Mouse (Mus musculus): ENCODE results near the gene Dusp11. TPM values are rescaled to one million over a fixed set of nuclear protein-coding genes. Genes with fewer than 3 reads are reported as not detected.
"Not testable (repeated sequence)": the region's sequence is repeated elsewhere in the genome, so short reads cannot be mapped to it uniquely, and the experiment has no call there.

Gene Dusp11
- total and polyA plus RNA-seq, 3 experiments: 33.2 to 46.6 (median 35.7) TPM

GRCm38 (mm10) chr6:85895061-85895648 is 66.3 kb downstream of the Dusp11 start:
- H3K36me3 ChIP-seq (replicated peaks in 1 of 2; ENCODE audit: control insufficient read depth in 1 of 2, insufficient read depth in 1 of 2, low read length in 1 of 2); dilution Hi-C loops (cut with MboI; ENCODE audit: extremely low pct_ligation_motif_present, extremely low pct_unique_long_range_greater_than_20kb, low sequenced_read_pairs); DNase-seq (ENCODE audit: extremely low read depth); H3K9ac ChIP-seq (ENCODE audit: insufficient read depth, low read depth); H3K27ac ChIP-seq (ENCODE audit: insufficient read depth, low read depth); H3K4me2 ChIP-seq (ENCODE audit: insufficient read depth, low read depth, poor library complexity, severe bottlenecking); H3K27me3 ChIP-seq (replicated peaks); H3K79me2 ChIP-seq (replicated peaks; ENCODE audit: control insufficient read depth, extremely low read depth, insufficient read depth, poor library complexity, severe bottlenecking); H3K4me3 ChIP-seq (replicated peaks in 1 of 3; ENCODE audit: low read depth in 2 of 3, low read length in 2 of 3, poor library complexity in 1 of 3); in situ Hi-C loops (cut with MboI; ENCODE audit: low pct_ligation_motif_present, low pct_unique_long_range_greater_than_20kb, low sequenced_read_pairs); H3K4me1 ChIP-seq (ENCODE audit: control insufficient read depth in 1 of 2, insufficient read depth in 2 of 2): not testable (repeated sequence)
- H3K9me3 ChIP-seq (replicated peaks; ENCODE audit: low read length): peaks cover 17% of the 10 kb centered on the region
- TF ChIP-seq RAD21 (IDR thresholded peaks at IDR 0.05; ENCODE audit: low read depth, low read length) (peak; percentile 23), CTCF (conservative IDR thresholded peaks at IDR 0.05 in 1 of 2, IDR thresholded peaks at IDR 0.05 in 1 of 2; ENCODE audit: low read depth in 2 of 2, low read length in 2 of 2) (peak; percentile 19 to 54; a peak in 2 of 4 replicates), SMC3 (IDR thresholded peaks at IDR 0.05; ENCODE audit: low read depth, low read length) (peak; percentile 33)

Other genes starting within 250 kb of the Dusp11 start
- gene Nat8f7, start 248.5 kb downstream of the Dusp11 start, total RNA-seq (2012; rRNA removed): not detected in 2 replicates
- not detected in 2 replicates for gene Nat8f7, start 248.5 kb downstream of the Dusp11 start, total RNA-seq (2014; rRNA removed)
- not detected in 2 replicates for gene Nat8f7, start 248.5 kb downstream of the Dusp11 start, polyA plus RNA-seq (2012; ENCODE audit: insufficient read length, low read depth)
- not detected in 2 replicates for gene Nat8f3, start 195.9 kb downstream of the Dusp11 start, total RNA-seq (2012; rRNA removed)
- not detected in 2 replicates for gene Nat8f3, start 195.9 kb downstream of the Dusp11 start, total RNA-seq (2014; rRNA removed)
- gene Nat8f3, start 195.9 kb downstream of the Dusp11 start, polyA plus RNA-seq (2012; ENCODE audit: insufficient read length, low read depth): not detected in 2 replicates
- not detected in 2 replicates for gene Nat8f6, start 140.7 kb downstream of the Dusp11 start, total RNA-seq (2012; rRNA removed)
- gene Nat8f6, start 140.7 kb downstream of the Dusp11 start, total RNA-seq (2014; rRNA removed): not detected in 2 replicates
- not detected in 2 replicates for gene Nat8f6, start 140.7 kb downstream of the Dusp11 start, polyA plus RNA-seq (2012; ENCODE audit: insufficient read length, low read depth)
- not detected in 2 replicates for gene Nat8f5, start 140.7 kb downstream of the Dusp11 start, total RNA-seq (2012; rRNA removed)
- not detected in 2 replicates for gene Nat8f5, start 140.7 kb downstream of the Dusp11 start, total RNA-seq (2014; rRNA removed)
- not detected in 2 replicates for gene Nat8f5, start 140.7 kb downstream of the Dusp11 start, polyA plus RNA-seq (2012; ENCODE audit: insufficient read length, low read depth)
- not detected in 2 replicates for gene Nat8, start 129.6 kb downstream of the Dusp11 start, total RNA-seq (2012; rRNA removed)
- not detected in 2 replicates for gene Nat8, start 129.6 kb downstream of the Dusp11 start, total RNA-seq (2014; rRNA removed)
- not detected in 2 replicates for gene Nat8, start 129.6 kb downstream of the Dusp11 start, polyA plus RNA-seq (2012; ENCODE audit: insufficient read length, low read depth)
- gene Nat8f2, start 92.5 kb downstream of the Dusp11 start, total RNA-seq (2012; rRNA removed): not detected in 2 replicates
- gene Nat8f2, start 92.5 kb downstream of the Dusp11 start, total RNA-seq (2014; rRNA removed): not detected in 2 replicates
- not detected in 2 replicates for gene Nat8f2, start 92.5 kb downstream of the Dusp11 start, polyA plus RNA-seq (2012; ENCODE audit: insufficient read length, low read depth)
- gene Nat8f4, start 56.8 kb downstream of the Dusp11 start, total RNA-seq (2012; rRNA removed): 2.1 and 2.3 TPM in 2 replicates
- gene Nat8f4, start 56.8 kb downstream of the Dusp11 start, total RNA-seq (2014; rRNA removed): 2.4 and 2.9 TPM in 2 replicates
- 1.3 and 1.8 TPM in 2 replicates for gene Nat8f4, start 56.8 kb downstream of the Dusp11 start, polyA plus RNA-seq (2012; ENCODE audit: insufficient read length, low read depth)
- 21.2 and 25.3 TPM in 2 replicates for gene Tprkb, start 49.8 kb downstream of the Dusp11 start, total RNA-seq (2012; rRNA removed)
- 59.8 and 67.2 TPM in 2 replicates for gene Tprkb, start 49.8 kb downstream of the Dusp11 start, total RNA-seq (2014; rRNA removed)
- gene Tprkb, start 49.8 kb downstream of the Dusp11 start, polyA plus RNA-seq (2012; ENCODE audit: insufficient read length, low read depth): 39.7 and 41.8 TPM in 2 replicates
- gene Nat8f1, start 46.0 kb downstream of the Dusp11 start, total RNA-seq (2012; rRNA removed): 2.7 and 4.7 TPM in 2 replicates
- gene Nat8f1, start 46.0 kb downstream of the Dusp11 start, total RNA-seq (2014; rRNA removed): 1.4 and 1.6 TPM in 2 replicates
- gene Nat8f1, start 46.0 kb downstream of the Dusp11 start, polyA plus RNA-seq (2012; ENCODE audit: insufficient read length, low read depth): 0.50 and 3.5 TPM in 2 replicates
- gene Figla, start 54.5 kb upstream of the Dusp11 start, total RNA-seq (2012; rRNA removed): not detected in 2 replicates
- not detected in 2 replicates for gene Figla, start 54.5 kb upstream of the Dusp11 start, total RNA-seq (2014; rRNA removed)
- gene Figla, start 54.5 kb upstream of the Dusp11 start, polyA plus RNA-seq (2012; ENCODE audit: insufficient read length, low read depth): not detected in 2 replicates
- 0.08 TPM in 1 of 2 replicates, not detected in the other for gene Add2, start 67.0 kb upstream of the Dusp11 start, total RNA-seq (2012; rRNA removed)
- gene Add2, start 67.0 kb upstream of the Dusp11 start, total RNA-seq (2014; rRNA removed): not detected in 2 replicates
- 0.11 TPM in 2 replicates for gene Add2, start 67.0 kb upstream of the Dusp11 start, polyA plus RNA-seq (2012; ENCODE audit: insufficient read length, low read depth)
- gene Tgfa, start 233.6 kb upstream of the Dusp11 start, total RNA-seq (2012; rRNA removed): not detected in 2 replicates
- not detected in 2 replicates for gene Tgfa, start 233.6 kb upstream of the Dusp11 start, total RNA-seq (2014; rRNA removed)
- gene Tgfa, start 233.6 kb upstream of the Dusp11 start, polyA plus RNA-seq (2012; ENCODE audit: insufficient read length, low read depth): not detected in 2 replicates